Mouse (Mus musculus) lung, adult 2 months (tissue): ENCODE measurements around the gene Hamp2. TPM values are rescaled to one million over a fixed set of nuclear protein-coding genes. Genes with fewer than 3 reads are reported as not detected.

ENCODE experiments used
- DNase-seq: peaks from one replicate; pipeline ENCODE4 v3.0.0; 2022
- H3K4me1 ChIP-seq: fragments of 200-500 bp; 2 replicates; pipeline ENCODE4 v1.6.1; 2011; ENCODE audit warnings: low read length; ENCODE audit not compliant: control insufficient read depth, insufficient read depth
- H3K4me3 ChIP-seq: fragments of 200-500 bp; replicated peaks from 2 replicates; pipeline ENCODE3; 2011; ENCODE audit warnings: low read depth, mild to moderate bottlenecking, control low read depth, low read length; ENCODE audit errors: extremely low read depth
- CTCF ChIP-seq: fragments of 200-500 bp; IDR thresholded peaks from 2 replicates; pipeline ENCODE4 v1.5.1; 2011; ENCODE audit warnings: mild to moderate bottlenecking, low read length, control low read depth; ENCODE audit not compliant: insufficient read depth
- POLR2A ChIP-seq: fragments of 200-500 bp; IDR thresholded peaks from 2 replicates; pipeline ENCODE4 v1.6.1; 2011; ENCODE audit warnings: low read depth, mild to moderate bottlenecking, control low read depth, low read length, borderline replicate concordance; ENCODE audit errors: extremely low read depth
- WGBS: fragments of 180-500 bp; shearing (Covaris S2); methylation state at CpG from one replicate; pipeline ENCODE4 v1.1.7; 2018; 5-methylcytosine and 5-hydroxymethylcytosine counted together
- polyA plus RNA-seq: library from polyadenylated mRNA; depleted of rRNA; stranded (reverse); fragments of >200 nt; gene quantifications from 2 replicates; pipeline ENCODE4 v1.2.3, GENCODE M21; 2012

Hamp2 gene
- polyA plus RNA-seq, 1 experiment = 0.75 TPM

GRCm38 (mm10) chr7:30908992-30909431 is 15.5 kb downstream of the Hamp2 start:
- peak overlapping the region; percentile 51 for H3K4me3 ChIP-seq
- 19% methylated on average over 17 of the region's 17 CpGs for WGBS
- peaks cover 2% of the 10 kb centered on the region; the same call in 1 of the 2 replicates for H3K4me1 ChIP-seq

GRCm38 (mm10) chr7:30908277-30908991 is 16.0 kb downstream of the Hamp2 start:
- TF ChIP-seq CTCF = no peak
- no peak for TF ChIP-seq POLR2A
- peak; percentile 30 for DNase-seq

More at GRCm38 (mm10) chr7:30908992-30909431, 15.5 kb downstream of the Hamp2 start:
- no peak for DNase-seq
- TF ChIP-seq CTCF = no peak
- TF ChIP-seq POLR2A = no peak

GRCm38 (mm10) chr7:30904042-30904441 is 20.4 kb downstream of the Hamp2 start:
- H3K4me1 ChIP-seq = peaks cover 2% of the 10 kb centered on the region; the same call in 1 of the 2 replicates
- DNase-seq = no peak
- no peak for TF ChIP-seq POLR2A
- peak; percentile 44; the same call in 1 of the 2 replicates for TF ChIP-seq CTCF

More at GRCm38 (mm10) chr7:30908277-30908991, 16.0 kb downstream of the Hamp2 start:
- 3% methylated on average over 26 of the region's 26 CpGs for WGBS
- H3K4me3 ChIP-seq = peak overlapping the region; percentile 51
- H3K4me1 ChIP-seq = peaks cover 2% of the 10 kb centered on the region; the same call in 1 of the 2 replicates

GRCm38 (mm10) chr7:30895217-30895616 is 29.3 kb downstream of the Hamp2 start:
- DNase-seq = no peak
- H3K4me1 ChIP-seq = no peaks in the 10 kb centered on the region
- H3K4me3 ChIP-seq = no peak overlapping the region
- 73% methylated on average over 3 of the region's 3 CpGs for WGBS
- TF ChIP-seq POLR2A (no peak), CTCF (no peak)

More at GRCm38 (mm10) chr7:30904042-30904441, 20.4 kb downstream of the Hamp2 start:
- H3K4me3 ChIP-seq = no peak overlapping the region
- 27% methylated on average over 4 of the region's 4 CpGs for WGBS

- Histone ChIP-seq H3K4me3 (no peak overlapping the region), H3K4me1 (no peaks in the 10 kb centered on the region)
- no peak for DNase-seq
- WGBS = 33% methylated on average over 3 of the region's 3 CpGs
- no peak for TF ChIP-seq CTCF
- no peak for TF ChIP-seq POLR2A
Measured at GRCm38 (mm10) chr7:30892515-30892914, 32.0 kb downstream of the Hamp2 start.

- 79% methylated on average over 9 of the region's 9 CpGs for WGBS
- TF ChIP-seq POLR2A = no peak
- no peak for TF ChIP-seq CTCF
- Histone ChIP-seq H3K4me1 (no peaks in the 10 kb centered on the region), H3K4me3 (no peak overlapping the region)
- no peak for DNase-seq
Measured at GRCm38 (mm10) chr7:30891746-30892145, 32.7 kb downstream of the Hamp2 start.

GRCm38 (mm10) chr7:30890681-30891080 is 33.8 kb downstream of the Hamp2 start:
- no peaks in the 10 kb centered on the region for H3K4me1 ChIP-seq
- no peak overlapping the region for H3K4me3 ChIP-seq
- TF ChIP-seq CTCF (no peak), POLR2A (no peak)
- WGBS = 34% methylated on average over 2 of the region's 2 CpGs
- no peak for DNase-seq

DNA sequence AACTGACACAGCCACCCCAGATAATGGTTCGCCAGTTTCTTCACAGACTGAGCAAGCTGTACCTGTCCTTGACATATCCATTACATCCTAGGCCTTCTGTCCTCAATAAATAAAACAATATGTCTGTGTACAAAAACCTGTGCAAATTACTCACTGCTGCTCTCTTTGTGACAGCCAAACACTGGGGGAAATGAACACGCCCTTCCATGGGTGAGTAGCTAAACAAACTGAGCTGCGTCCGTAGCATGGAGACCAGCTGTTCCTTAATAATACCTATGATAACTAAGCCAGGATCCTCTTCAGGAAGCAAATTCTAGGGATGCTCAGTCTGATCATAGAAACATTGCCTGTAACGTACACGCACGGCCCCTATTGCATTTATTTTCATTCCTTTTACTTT is 35.7 kb downstream of the Hamp2 start:
- H3K4me1 ChIP-seq = no peaks in the 10 kb centered on the region
- TF ChIP-seq POLR2A (no peak), CTCF (no peak)
- H3K4me3 ChIP-seq = no peak overlapping the region
- no peak for DNase-seq
- 74% methylated on average over 7 of the region's 7 CpGs for WGBS

DNA sequence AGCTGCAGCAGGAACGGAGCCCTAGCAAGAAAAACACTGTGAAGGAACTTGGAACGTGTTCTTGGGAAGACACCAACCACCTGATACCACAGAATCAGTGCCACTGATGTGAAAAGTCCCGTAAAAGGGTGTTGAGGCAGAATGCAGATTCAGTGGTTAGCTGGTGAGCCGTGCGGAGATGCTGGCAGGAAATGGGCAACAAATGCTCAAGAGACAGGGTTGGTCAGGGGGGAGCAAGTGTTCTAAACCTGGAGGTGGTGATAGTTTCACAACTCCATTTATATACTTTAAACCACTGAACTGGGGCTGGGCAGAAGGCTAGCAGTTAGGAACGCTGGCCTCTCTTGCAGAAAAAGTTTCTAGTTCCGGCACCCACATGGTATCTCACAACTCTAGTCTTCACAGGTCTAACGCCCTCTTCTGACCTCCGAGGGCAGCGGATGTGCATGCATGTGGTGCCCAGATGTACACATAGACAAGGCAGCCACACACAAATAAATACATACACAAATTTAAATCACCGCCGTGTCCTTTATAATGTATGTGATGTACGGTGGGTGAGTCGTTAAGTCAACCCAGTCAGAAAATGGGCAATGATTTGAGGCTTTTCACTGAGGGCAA is 36.8 kb downstream of the Hamp2 start:
- TF ChIP-seq CTCF (no peak), POLR2A (no peak)
- no peak for DNase-seq
- H3K4me3 ChIP-seq = no peak overlapping the region
- 71% methylated on average over 14 of the region's 14 CpGs for WGBS
- no peaks in the 10 kb centered on the region for H3K4me1 ChIP-seq
